Mouse (Mus musculus) spleen, adult 2 months (tissue): ENCODE measurements around the gene Rasgef1b. TPM values are rescaled to one million over a fixed set of nuclear protein-coding genes. Genes with fewer than 3 reads are reported as not detected.

Experiments
- DNase-seq, 2 experiments: peaks; one replicate each; pipeline versions ENCODE4 v3.0.0 to v3.0.0-alpha.2; 2012 to 2021; ENCODE audit warnings: low spot score in 2 of 2, low read depth in 1 of 2
- H3K27ac ChIP-seq: fragments of 200-500 bp; 2 replicates; pipeline ENCODE4 v1.5.1; 2012; ENCODE audit warnings: low read length, inconsistent platforms; ENCODE audit not compliant: insufficient read depth
- H3K27me3 ChIP-seq: fragments of 200-500 bp; 2 replicates; pipeline ENCODE4 v1.6.1; 2012; ENCODE audit warnings: mild to moderate bottlenecking, moderate library complexity, low read length, inconsistent platforms; ENCODE audit not compliant: control insufficient read depth, insufficient read depth
- H3K36me3 ChIP-seq: fragments of 200-500 bp; 2 replicates; pipeline ENCODE4 v1.6.1; 2012; ENCODE audit warnings: mild to moderate bottlenecking, low read length, inconsistent platforms; ENCODE audit not compliant: control insufficient read depth, insufficient read depth
- H3K4me1 ChIP-seq: fragments of 200-500 bp; 2 replicates; pipeline ENCODE4 v1.6.1; 2011; ENCODE audit warnings: inconsistent platforms; ENCODE audit not compliant: control insufficient read depth, insufficient read depth, insufficient read length
- H3K4me3 ChIP-seq: fragments of 200-500 bp; 2 replicates; pipeline ENCODE4 v1.5.1; 2011; ENCODE audit warnings: mild to moderate bottlenecking, inconsistent platforms; ENCODE audit not compliant: insufficient read depth, insufficient read length; ENCODE audit errors: extremely low read depth
- CTCF ChIP-seq: fragments of 200-500 bp; IDR thresholded peaks from 2 replicates; pipeline ENCODE4 v1.5.1; 2011; ENCODE audit warnings: mild to moderate bottlenecking, inconsistent platforms; ENCODE audit not compliant: insufficient read depth, insufficient read length, insufficient replicate concordance; ENCODE audit errors: extremely low read depth
- POLR2A ChIP-seq: fragments of 200-500 bp; IDR thresholded peaks from 2 replicates; pipeline ENCODE4 v1.6.1; 2011; ENCODE audit warnings: low read depth, low read length, inconsistent platforms
- WGBS: fragments of 180-500 bp; shearing (Covaris S2); methylation state at CpG from one replicate; pipeline ENCODE4 v1.1.7; 2018; 5-methylcytosine and 5-hydroxymethylcytosine counted together
- polyA plus RNA-seq: library from polyadenylated mRNA; depleted of rRNA; stranded (reverse); fragments of >200 nt; gene quantifications from 2 replicates; pipeline ENCODE4 v1.2.3, GENCODE M21; 2012

Gene Rasgef1b
- polyA plus RNA-seq, 1 experiment, result 13.9 TPM

DNA sequence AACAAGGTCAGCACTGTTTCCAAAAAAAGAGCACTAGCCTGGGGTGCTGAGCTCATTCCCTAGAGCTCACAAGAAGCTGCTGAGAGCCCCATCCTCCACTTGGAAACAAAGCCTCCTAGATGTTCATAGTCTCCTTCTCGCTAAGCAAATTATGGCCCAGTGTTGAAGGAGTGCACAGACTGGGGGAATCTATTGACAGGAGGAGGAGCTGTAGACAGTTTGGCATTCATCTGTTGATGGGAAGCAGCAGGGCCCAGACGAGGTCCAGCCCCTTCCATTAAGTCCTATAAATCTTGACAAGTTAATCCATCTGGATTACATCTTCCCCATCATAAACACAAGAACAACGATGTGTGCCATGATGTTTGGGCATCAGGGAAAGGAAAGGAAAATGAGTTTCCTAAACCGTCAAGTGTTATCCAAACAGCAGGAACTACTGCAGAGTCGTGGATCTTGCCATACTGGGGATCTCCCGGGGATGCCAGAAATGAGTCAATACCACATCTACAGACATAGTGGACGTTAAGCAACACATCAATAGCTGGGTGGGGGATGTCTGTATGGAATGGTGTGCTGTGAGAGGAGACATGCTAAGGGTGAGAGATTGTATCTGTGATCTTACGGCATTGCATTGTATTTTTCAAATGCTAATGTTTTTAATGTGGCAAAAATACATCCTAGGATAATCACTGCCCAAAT is 206.1 kb downstream of the Rasgef1b start:
- H3K4me3 ChIP-seq, result no peak overlapping the region
- no peaks in the 10 kb centered on the region for H3K36me3 ChIP-seq
- peaks cover 3% of the 10 kb centered on the region for H3K4me1 ChIP-seq
- no peak overlapping the region for H3K27ac ChIP-seq
- WGBS, result 82% methylated on average over 8 of the region's 8 CpGs
- TF ChIP-seq CTCF (no peak), POLR2A (no peak)
- DNase-seq, result no peak
- no peaks in the 10 kb centered on the region for H3K27me3 ChIP-seq

DNA sequence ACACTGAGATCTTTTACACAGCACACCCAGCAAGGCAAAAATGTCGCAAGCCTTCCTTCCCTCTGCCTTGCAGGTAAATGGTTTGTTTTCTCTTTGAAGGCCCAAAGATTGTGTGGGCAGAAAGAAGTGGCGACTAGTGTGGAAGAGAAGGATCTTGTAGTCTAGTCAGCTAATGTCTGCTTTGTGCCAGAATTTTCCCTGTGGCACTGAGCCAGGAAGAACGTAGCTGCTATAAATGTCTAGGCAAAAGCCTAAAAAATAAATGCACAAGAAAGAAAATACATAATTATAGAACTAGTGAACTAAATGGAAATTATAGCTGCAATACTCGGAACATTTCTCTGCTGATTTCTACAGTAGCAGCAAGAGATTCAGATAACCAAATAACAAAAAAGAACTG is 207.5 kb downstream of the Rasgef1b start:
- Histone ChIP-seq H3K4me1 (peaks cover 3% of the 10 kb centered on the region), H3K27me3 (no peaks in the 10 kb centered on the region), H3K36me3 (no peaks in the 10 kb centered on the region), H3K27ac (no peak overlapping the region), H3K4me3 (no peak overlapping the region)
- WGBS, result 70% methylated on average over 4 of the region's 4 CpGs
- no peak for TF ChIP-seq POLR2A
- no peak for TF ChIP-seq CTCF
- DNase-seq, result no peak

DNA sequence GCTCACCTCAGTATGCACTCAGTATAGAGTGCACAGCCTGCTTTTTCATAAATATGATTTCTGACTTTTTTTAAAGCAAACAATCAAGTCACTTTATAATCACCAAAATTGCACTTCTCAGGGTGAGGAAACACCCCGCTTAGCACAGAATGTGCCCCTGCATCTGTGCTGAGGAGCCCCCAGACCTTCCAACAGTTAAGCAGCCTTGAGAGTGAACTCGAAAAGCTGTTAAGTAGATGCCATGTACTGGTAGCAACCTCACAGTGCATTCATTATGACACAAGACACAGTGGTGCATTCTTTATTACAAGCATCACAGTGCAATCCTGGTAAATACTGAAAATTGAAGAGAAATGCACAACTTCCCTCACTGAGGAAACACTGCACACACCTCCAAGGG is 209.3 kb downstream of the Rasgef1b start:
- Histone ChIP-seq H3K4me3 (no peak overlapping the region), H3K27ac (no peak overlapping the region), H3K36me3 (no peaks in the 10 kb centered on the region), H3K27me3 (no peaks in the 10 kb centered on the region), H3K4me1 (peaks cover 8% of the 10 kb centered on the region)
- no peak for DNase-seq
- 81% methylated on average over 2 of the region's 2 CpGs for WGBS
- no peak for TF ChIP-seq CTCF
- no peak for TF ChIP-seq POLR2A

DNA sequence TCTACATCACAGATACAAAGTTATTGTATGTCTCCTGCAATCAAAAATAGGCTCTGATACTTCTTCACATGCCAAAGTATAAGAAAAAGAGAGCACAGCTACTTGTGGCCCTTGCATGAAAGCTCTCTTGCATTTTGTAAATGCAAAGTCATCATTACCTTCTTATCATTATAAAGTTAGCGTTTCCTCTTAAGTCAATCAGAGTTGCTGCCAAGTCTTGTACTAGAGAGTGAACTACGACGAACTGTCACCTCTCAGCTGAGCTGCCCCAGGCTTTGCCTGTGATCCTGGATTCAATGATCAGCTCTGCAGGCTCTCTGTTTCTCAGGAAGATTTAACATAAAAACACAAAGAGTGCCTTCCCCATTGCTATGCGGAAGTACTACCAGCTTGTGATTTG is 209.8 kb downstream of the Rasgef1b start:
- DNase-seq, result no peak
- Histone ChIP-seq H3K27me3 (no peaks in the 10 kb centered on the region), H3K4me3 (no peak overlapping the region), H3K27ac (no peak overlapping the region), H3K36me3 (no peaks in the 10 kb centered on the region), H3K4me1 (peaks cover 8% of the 10 kb centered on the region)
- TF ChIP-seq POLR2A, result no peak
- TF ChIP-seq CTCF, result no peak
- WGBS, result 38% methylated on average over 4 of the region's 4 CpGs

DNA sequence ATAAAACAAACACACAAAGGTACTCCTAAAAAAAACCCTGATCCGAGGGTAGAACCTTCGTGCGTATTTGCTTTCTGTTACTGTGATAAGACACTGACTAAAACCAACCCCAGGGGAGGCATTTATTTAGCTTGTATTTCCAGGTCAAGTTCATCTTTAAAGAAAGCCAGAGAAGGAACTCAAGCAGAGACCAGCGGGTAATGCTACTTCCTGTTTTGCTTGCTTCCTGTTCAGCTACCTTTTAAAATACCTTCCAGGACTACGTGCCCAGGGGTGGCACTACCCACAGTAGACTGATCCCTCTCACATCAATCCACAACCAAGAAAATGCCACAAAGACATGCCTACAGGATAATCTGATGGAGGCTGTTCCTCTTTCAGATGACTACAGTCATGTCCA is 212.7 kb downstream of the Rasgef1b start:
- Histone ChIP-seq H3K4me1 (peaks cover 8% of the 10 kb centered on the region), H3K36me3 (no peaks in the 10 kb centered on the region), H3K4me3 (no peak overlapping the region), H3K27ac (peak overlapping the region; percentile 52; the same call in 1 of the 2 replicates), H3K27me3 (no peaks in the 10 kb centered on the region)
- TF ChIP-seq POLR2A, result no peak
- TF ChIP-seq CTCF, result no peak
- 48% methylated on average over 5 of the region's 5 CpGs for WGBS
- DNase-seq, result peak in 1 of 2 experiments; percentile 34

DNA sequence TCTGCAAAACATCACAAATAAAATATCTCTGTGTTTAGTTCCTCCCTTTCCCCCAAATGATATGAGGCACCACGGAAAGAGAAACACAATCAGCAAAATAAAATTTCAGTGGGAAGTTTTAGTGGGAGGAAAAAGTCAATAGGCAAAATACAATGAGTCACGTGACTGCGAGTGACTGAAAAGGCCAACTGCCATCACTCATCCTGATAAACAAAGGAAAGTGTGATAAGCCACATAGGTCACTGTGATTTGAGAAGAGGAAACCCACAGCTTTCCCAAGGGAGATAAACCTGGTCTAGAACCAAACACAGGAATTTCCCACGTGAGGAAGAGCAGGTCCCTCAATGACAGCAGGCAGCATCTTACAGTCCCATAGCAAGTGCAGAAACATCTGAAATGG is 213.1 kb downstream of the Rasgef1b start:
- WGBS, result 61% methylated on average over 4 of the region's 4 CpGs
- no peak overlapping the region for H3K4me3 ChIP-seq

DNA sequence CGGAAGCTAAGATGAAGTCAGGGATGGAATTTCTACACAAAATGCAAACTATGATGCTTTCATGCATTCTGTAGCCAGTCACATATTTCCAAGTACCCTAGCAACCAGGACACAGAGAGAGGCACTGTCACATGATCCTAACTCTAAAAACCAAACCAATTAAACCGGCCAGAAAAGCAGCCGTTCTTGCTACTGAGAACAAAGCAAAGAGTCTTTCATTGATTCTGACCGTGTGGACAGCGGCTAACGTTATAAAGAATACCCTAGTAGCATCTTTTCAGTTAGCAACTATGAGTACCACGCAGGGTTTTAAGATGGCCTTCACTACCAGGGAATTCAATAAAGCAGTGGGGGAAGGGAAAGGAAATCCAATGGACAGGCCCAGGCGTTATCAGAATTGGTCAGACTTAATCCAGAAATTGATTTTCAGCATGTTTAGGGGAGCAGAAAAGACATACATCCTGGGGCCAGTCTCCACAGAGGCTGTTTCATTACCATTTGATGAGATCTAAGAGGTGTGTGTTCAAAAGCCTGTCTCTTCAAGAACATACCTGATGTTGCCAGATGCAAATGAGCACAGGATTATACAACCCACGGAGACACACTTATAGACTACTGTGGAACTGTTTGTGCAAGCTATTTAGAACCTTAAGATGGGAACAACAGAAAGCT is 215.5 kb downstream of the Rasgef1b start:
- no peak for DNase-seq
- 94% methylated on average over 9 of the region's 9 CpGs for WGBS
- TF ChIP-seq POLR2A (no peak), CTCF (no peak)
- Histone ChIP-seq H3K27me3 (no peaks in the 10 kb centered on the region), H3K36me3 (no peaks in the 10 kb centered on the region), H3K4me3 (no peak overlapping the region), H3K4me1 (peaks cover 5% of the 10 kb centered on the region; the same call in 1 of the 2 replicates), H3K27ac (no peak overlapping the region)

More for the DNA sequence above, 213.1 kb downstream of the Rasgef1b start:
- H3K4me1 ChIP-seq, result peaks cover 8% of the 10 kb centered on the region
- no peaks in the 10 kb centered on the region for H3K27me3 ChIP-seq
- no peak for DNase-seq
- no peak for TF ChIP-seq CTCF
- no peak for TF ChIP-seq POLR2A
- peak overlapping the region; percentile 52; the same call in 1 of the 2 replicates for H3K27ac ChIP-seq
- H3K36me3 ChIP-seq, result no peaks in the 10 kb centered on the region
